Mouse (Mus musculus) hindbrain, embryonic 12.5 days (tissue): ENCODE data around the gene Sept1. TPM values are rescaled to one million over a fixed set of nuclear protein-coding genes. Genes with fewer than 3 reads are reported as not detected.

Source experiments
- ATAC-seq: fragments of 200-750 bp; cut with Nextera tagmentation; 2 replicates; pipeline ENCODE4 v1.8.0; 2017; ENCODE audit warnings: moderate TSS enrichment; ENCODE audit not compliant: low FRiP score
- H3K27ac ChIP-seq: fragments of 300-500 bp; sonication (generic); 2 replicates; pipeline ENCODE4 v1.5.1; 2016; ENCODE audit warnings: mild to moderate bottlenecking
- H3K27me3 ChIP-seq: fragments of 300-500 bp; sonication (generic); 2 replicates; pipeline ENCODE4 v1.6.1; 2016; ENCODE audit warnings: mild to moderate bottlenecking
- H3K36me3 ChIP-seq: fragments of 300-500 bp; sonication (generic); 2 replicates; pipeline ENCODE4 v1.6.1; 2016; ENCODE audit warnings: mild to moderate bottlenecking
- H3K4me1 ChIP-seq: fragments of 300-500 bp; sonication (generic); 2 replicates; pipeline ENCODE4 v1.6.1; 2016
- H3K4me2 ChIP-seq: fragments of 300-500 bp; sonication (generic); replicated peaks from 2 replicates; pipeline ENCODE4 v1.6.1; 2016; ENCODE audit warnings: mild to moderate bottlenecking
- H3K4me3 ChIP-seq: fragments of 300-500 bp; sonication (generic); 2 replicates; pipeline ENCODE4 v1.5.1; 2016; ENCODE audit warnings: mild to moderate bottlenecking
- H3K9ac ChIP-seq: fragments of 300-500 bp; sonication (generic); 2 replicates; pipeline ENCODE4 v1.6.1; 2016; ENCODE audit warnings: mild to moderate bottlenecking, moderate library complexity
- H3K9me3 ChIP-seq: fragments of 300-500 bp; sonication (generic); replicated peaks from 2 replicates; pipeline ENCODE4 v1.6.1; 2016; ENCODE audit warnings: mild to moderate bottlenecking
- WGBS: fragments of 180-500 bp; shearing (Covaris S2); methylation state at CpG from one replicate; pipeline ENCODE4 v1.1.7; 2016; 5-methylcytosine and 5-hydroxymethylcytosine counted together
- polyA plus RNA-seq: library from polyadenylated mRNA; unstranded; fragments of >200 nt; fragmentation: Nextera tagmentation; extraction: Ambion mirVana; gene quantifications from 2 replicates; pipeline ENCODE4 v1.2.1, GENCODE M21; 2016

The Sept1 gene
- polyA plus RNA-seq, 1 experiment from 2014 or later: 33.2 TPM

DNA sequence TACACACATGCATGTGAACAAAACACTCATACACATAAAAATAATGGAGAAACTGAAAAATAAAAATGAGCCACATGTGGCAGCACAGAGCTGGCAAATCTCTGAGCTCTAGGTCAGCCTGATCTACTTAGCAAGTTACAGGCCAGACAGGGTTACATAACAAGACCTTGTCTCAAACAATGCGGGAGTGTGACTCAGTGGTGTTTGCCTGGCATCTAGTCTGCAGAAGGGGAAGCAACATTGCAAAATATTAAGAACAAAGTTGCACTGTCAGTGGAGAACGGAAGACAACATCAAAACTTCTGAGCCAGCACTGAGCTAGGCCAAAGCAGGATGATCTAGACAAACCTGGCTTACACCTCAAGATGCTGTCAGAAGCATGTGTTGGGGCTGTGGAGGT, 37.3 kb upstream of the Sept1 start:
- no peak overlapping the region for H3K4me2 ChIP-seq
- no peak overlapping the region for H3K4me3 ChIP-seq
- H3K4me1 ChIP-seq: peaks cover 18% of the 10 kb centered on the region
- H3K9me3 ChIP-seq: no peaks in the 10 kb centered on the region
- no peak overlapping the region for H3K27ac ChIP-seq
- 91% methylated on average over 2 of the region's 2 CpGs for WGBS
- ATAC-seq: no peak
- H3K9ac ChIP-seq: no peak overlapping the region
- peaks cover 18% of the 10 kb centered on the region for H3K36me3 ChIP-seq
- no peaks in the 10 kb centered on the region for H3K27me3 ChIP-seq

DNA sequence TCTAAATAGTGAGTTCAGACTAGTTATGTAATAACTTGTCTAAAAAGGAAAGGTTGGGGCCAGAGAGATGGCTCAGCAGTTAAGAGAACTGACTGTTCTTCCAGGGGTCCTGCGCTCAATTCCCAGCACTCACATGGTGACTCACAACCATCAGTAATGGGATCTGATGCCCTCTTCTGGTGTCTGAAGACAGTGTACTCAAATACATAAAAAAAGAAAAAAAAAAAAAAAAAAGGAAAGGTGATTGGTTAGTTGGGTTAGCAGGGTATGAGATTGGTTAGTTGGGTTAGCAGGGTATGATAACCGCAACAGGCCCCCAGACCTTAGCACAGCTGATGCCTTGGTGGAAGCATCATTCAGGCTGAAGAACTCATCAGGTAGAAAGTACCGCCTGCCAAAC, 30.6 kb upstream of the Sept1 start:
- Histone ChIP-seq H3K4me1 (peaks cover 17% of the 10 kb centered on the region), H3K4me2 (no peak overlapping the region), H3K36me3 (no peaks in the 10 kb centered on the region), H3K9ac (no peak overlapping the region), H3K9me3 (no peaks in the 10 kb centered on the region), H3K4me3 (no peak overlapping the region), H3K27me3 (no peaks in the 10 kb centered on the region), H3K27ac (no peak overlapping the region)
- no peak for ATAC-seq
- WGBS: 88% methylated on average over 3 of the region's 3 CpGs

DNA sequence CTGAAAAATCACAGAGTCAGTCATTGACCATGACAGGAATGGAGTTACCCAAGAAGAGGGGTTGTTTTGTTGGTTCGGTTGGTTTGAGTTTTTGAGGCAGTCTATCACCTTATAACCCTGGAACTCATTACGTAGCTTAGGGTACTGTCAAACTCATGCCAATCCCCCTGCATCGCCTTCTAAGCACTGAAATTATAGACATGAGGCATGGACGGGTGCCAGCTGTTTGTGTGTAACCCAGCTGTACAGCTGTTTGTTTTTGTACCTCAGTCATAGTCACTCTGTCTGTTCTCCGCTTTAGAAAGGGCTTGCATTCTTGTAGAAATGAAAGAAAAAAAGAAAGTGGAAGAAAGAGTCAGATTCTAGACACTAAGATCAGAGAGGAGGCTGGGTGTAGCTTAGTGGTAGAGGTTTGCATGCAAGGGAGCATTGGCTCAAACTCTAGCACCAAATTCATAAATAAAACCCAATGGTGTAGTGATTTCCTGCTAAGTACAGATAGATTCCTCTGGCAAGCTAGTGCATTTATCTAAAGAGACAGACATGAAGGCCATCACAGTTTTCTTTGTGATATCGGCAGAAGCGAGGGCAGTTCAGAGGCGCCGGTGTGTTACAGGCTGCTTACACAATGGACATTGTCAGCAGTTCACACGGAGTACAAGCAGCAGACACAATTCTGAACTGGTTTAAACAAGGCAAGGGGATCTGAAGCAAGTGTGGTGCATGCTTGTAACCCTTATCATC, 29.5 kb upstream of the Sept1 start:
- H3K9me3 ChIP-seq: no peaks in the 10 kb centered on the region

DNA sequence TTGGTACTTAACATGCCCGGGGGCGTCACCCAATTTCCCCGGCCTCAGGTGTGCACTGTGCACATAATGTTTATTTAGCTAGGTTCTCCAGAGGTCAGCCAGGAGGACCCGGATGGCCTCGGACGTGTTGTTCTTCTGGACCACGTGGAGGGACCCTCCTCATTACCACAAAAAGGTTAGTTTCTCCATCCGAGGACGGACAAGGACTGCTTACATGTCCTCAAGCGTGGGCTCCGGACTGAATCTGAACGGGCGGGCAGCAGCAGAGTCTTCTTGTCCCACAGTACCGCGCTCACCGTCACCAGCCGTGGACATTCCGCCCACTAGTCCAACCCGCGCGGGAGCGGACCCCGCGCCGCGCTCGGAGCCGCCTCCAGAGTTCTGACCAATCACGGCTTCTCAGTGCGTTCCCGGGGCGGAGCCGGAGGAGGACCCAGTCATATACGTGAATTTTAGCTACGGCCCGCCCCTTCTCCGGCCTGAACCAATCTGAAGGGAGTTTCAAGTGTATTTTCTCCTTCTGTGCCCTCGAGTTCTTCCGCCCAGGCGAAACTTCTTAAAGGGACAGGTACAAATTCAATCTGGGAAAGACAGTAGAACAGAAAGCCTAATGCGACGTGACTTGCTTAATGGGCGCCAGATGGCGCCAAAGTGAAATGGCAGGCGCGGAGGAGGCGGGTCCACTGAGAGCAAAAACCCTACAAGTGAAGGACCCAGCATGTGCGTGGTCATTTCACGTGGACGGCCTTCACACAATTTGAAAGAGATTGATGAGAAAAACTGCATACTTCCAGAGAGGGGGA, 27.6 kb upstream of the Sept1 start, which contains the start of gene Dctpp1:
TSS of gene Dctpp1 (minus strand) at position 401 of the 803 bp plus-strand sequence.
- H3K4me2 ChIP-seq: peak within 1 kb of the TSS; percentile 81
- 0 out of 2 replicates have a peak within 1 kb of the TSS, but pooled peaks have one; percentile 40 for H3K27ac ChIP-seq
- H3K9me3 ChIP-seq: no peaks in the 10 kb centered on the region
- peak within 1 kb of the TSS; percentile 68 for H3K4me3 ChIP-seq
- WGBS: under 1% methylated on average over 50 of the region's 50 CpGs
- H3K4me1 ChIP-seq: peaks cover 17% of the 10 kb centered on the region
- no peaks in the 10 kb centered on the region for H3K27me3 ChIP-seq
- ATAC-seq: peak; percentile 99
- H3K36me3 ChIP-seq: peaks cover 13% of the 10 kb centered on the region
- H3K9ac ChIP-seq: peak within 1 kb of the TSS; percentile 66

More for the DNA sequence above, 29.5 kb upstream of the Sept1 start:
- no peak overlapping the region for H3K9ac ChIP-seq
- H3K4me2 ChIP-seq: no peak overlapping the region
- peaks cover 17% of the 10 kb centered on the region for H3K4me1 ChIP-seq
- no peak overlapping the region for H3K27ac ChIP-seq
- ATAC-seq: no peak
- no peak overlapping the region for H3K4me3 ChIP-seq
- H3K36me3 ChIP-seq: no peaks in the 10 kb centered on the region; the same call in 1 of the 2 replicates
- H3K27me3 ChIP-seq: no peaks in the 10 kb centered on the region
- WGBS: 82% methylated on average over 10 of the region's 10 CpGs

DNA sequence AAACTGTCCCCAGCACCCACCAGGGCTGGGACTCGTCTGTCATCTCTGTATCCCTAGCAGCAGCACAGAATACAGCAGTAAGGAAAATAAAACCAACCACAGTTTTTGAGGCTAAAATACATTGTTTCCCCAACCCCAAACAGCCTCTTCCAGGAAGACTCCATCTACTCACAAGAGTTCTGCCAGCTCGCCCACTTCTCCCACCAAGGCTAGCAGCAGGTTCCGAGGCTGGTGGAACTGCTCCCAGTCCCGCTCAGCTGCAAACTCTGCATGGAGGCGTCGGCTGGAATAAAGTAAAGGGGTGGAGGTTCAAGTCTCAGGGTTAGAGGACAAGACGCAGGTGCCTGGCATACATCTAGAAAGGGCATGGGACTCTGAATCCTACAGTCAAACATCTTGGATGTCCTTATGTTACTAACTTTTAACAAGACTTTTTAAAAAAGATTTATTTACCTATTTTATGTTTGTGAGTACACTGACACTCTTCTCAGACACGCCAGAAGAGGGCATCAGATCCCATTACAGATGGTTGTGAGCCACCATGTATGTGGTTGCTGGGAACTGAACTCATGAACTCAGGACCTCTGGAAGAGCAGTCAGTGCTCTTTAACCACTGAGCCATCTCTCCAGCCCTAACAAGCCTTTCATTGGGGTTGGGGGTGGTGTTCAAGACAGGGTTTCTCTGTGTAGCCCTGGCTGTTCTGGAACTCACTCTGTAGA, 26.4 kb upstream of the Sept1 start:
- Histone ChIP-seq H3K9ac (peak overlapping the region; percentile 66), H3K27ac (no peak overlapping the region), H3K27me3 (no peaks in the 10 kb centered on the region), H3K36me3 (peaks cover 13% of the 10 kb centered on the region), H3K9me3 (no peaks in the 10 kb centered on the region), H3K4me1 (peaks cover 26% of the 10 kb centered on the region), H3K4me2 (peak overlapping the region; percentile 81), H3K4me3 (peak overlapping the region; percentile 68)
- WGBS: 78% methylated on average over 8 of the region's 8 CpGs
- no peak for ATAC-seq

DNA sequence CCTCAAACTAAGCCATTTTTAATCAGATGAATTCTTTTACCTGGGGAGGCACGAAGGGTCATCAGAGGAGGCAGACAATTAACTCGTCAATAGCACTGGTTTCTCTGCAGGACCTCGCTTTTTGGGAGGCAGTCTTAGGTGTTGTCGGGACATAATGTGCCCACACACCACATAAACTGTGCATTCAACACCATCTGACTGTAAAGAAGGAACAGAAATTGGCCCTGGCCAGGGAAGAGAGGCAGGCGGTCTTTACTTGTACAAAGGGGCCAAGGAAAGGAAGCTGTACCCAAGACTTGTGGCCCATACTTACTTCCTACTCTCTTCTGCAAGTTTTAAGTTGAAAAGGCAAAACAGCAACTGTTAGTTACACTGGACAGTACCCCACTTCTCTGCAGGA, 23.6 kb upstream of the Sept1 start:
- WGBS: 91% methylated on average over 5 of the region's 5 CpGs
- H3K4me1 ChIP-seq: peaks cover 29% of the 10 kb centered on the region
- no peak overlapping the region for H3K27ac ChIP-seq
- H3K9ac ChIP-seq: no peak overlapping the region
- no peak overlapping the region for H3K4me2 ChIP-seq
- H3K4me3 ChIP-seq: no peak overlapping the region
- no peak for ATAC-seq
- no peaks in the 10 kb centered on the region for H3K9me3 ChIP-seq
- H3K27me3 ChIP-seq: no peaks in the 10 kb centered on the region
- H3K36me3 ChIP-seq: peaks cover 13% of the 10 kb centered on the region

DNA sequence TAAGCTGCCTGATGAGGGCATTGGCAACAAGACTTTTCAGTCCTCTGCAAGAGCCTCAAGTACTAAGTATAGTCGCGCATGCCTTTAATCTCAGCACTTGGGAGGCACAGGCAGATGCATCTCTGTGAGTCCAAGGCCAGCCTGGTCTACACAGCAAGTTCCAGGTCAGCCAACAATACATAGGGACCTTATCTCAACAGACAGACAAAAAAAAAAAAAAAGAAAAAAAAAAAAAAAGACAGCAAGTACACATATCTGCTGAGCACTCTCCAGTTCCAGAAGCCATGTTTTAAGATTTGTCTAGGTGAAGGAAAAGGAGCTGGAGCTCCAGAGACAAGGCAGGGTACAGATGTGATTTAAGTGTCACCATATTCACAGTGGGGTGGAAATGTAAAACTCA, 23.0 kb upstream of the Sept1 start:
- 95% methylated on average over 2 of the region's 2 CpGs for WGBS
- H3K27me3 ChIP-seq: no peaks in the 10 kb centered on the region
- ATAC-seq: no peak
- H3K9me3 ChIP-seq: no peaks in the 10 kb centered on the region
- H3K4me2 ChIP-seq: no peak overlapping the region
- H3K27ac ChIP-seq: no peak overlapping the region
- no peak overlapping the region for H3K9ac ChIP-seq
- peaks cover 25% of the 10 kb centered on the region for H3K4me1 ChIP-seq
- H3K36me3 ChIP-seq: peaks cover 13% of the 10 kb centered on the region
- no peak overlapping the region for H3K4me3 ChIP-seq

DNA sequence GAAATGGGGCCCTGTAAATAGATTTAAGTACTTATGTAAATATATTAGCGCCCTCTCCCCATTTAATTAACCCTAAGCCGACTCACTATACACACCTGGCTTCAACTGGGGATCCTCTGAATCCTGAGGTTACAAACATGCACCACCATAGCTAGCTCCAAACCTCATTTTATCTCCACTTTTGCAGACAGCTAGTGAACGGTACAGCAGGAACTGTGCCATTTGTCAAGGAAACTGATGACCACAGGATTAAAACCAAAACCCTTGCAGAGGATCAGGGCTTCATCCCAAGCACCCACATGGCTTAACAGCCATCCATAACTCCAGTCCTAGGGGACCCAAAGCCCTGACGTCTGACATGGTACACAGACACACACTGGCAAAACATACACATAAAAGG, 22.1 kb upstream of the Sept1 start:
- 39% methylated on average over 4 of the region's 4 CpGs for WGBS
- H3K27me3 ChIP-seq: no peaks in the 10 kb centered on the region
- no peak for ATAC-seq
- H3K9me3 ChIP-seq: no peaks in the 10 kb centered on the region
- peak overlapping the region; percentile 78 for H3K9ac ChIP-seq
- H3K4me2 ChIP-seq: peak overlapping the region; percentile 88
- peak overlapping the region; percentile 87; the same call in 1 of the 2 replicates for H3K27ac ChIP-seq
- H3K4me3 ChIP-seq: peak overlapping the region; percentile 60
- H3K36me3 ChIP-seq: peaks cover 13% of the 10 kb centered on the region
- H3K4me1 ChIP-seq: peaks cover 23% of the 10 kb centered on the region

DNA sequence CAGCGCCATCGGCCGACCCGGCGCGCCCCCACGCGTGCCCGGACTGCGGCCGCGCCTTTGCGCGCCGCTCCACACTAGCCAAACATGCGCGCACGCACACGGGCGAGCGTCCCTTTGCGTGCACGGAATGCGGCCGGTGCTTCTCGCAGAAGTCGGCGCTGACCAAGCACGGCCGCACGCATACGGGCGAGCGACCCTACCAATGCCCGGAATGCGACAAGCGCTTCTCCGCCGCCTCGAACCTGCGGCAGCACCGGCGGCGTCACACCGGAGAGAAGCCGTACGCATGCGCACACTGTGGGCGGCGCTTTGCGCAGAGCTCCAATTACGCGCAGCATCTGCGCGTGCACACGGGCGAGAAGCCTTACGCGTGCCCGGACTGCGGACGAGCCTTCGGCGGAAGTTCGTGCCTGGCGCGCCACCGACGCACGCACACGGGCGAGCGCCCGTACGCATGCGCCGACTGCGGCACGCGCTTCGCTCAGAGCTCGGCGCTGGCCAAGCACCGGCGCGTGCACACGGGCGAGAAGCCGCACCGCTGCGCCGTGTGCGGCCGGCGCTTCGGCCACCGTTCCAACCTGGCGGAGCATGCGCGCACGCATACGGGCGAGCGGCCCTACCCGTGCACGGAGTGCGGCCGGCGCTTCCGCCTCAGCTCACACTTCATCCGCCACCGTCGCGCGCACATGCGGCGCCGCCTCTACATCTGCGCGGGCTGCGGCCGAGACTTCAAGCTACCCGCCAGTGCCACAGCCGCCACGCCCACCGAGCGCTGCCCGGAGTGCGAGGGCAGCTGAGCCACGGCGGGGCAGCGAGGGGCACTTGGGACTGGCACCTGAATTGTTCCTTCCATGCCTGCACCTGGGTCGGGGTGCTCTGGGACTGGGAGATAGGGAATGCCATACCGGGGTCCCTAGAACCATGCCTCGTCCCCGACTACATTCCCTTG, 21.2 kb upstream of the Sept1 start:
- peak; percentile 95 for ATAC-seq
- Histone ChIP-seq H3K4me2 (peak overlapping the region; percentile 88), H3K9me3 (no peaks in the 10 kb centered on the region), H3K36me3 (peaks cover 22% of the 10 kb centered on the region), H3K27me3 (no peaks in the 10 kb centered on the region), H3K27ac (peak overlapping the region; percentile 87), H3K9ac (peak overlapping the region; percentile 78), H3K4me1 (peaks cover 14% of the 10 kb centered on the region), H3K4me3 (peak overlapping the region; percentile 60)
- 1% methylated on average over 135 of the region's 136 CpGs for WGBS

DNA sequence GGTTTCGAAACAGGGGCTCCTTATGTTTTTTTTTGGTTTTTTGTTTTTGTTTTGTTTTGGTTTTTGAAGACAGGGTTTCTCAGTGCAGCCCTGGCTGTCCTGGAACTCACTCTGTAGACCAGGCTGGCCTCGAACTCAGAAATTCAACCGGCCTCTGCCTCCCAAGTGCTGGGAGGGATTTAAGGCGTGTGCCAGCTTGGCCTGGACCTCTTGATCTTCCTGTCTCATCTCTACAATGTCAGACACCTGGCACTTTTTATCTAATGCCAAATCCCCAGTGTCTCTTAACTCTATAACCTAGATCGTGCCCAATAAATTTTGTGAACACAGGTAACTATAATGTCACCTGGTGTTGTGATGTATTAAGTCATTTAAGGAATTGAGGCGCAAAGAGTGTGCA, 20.4 kb upstream of the Sept1 start:
- no peaks in the 10 kb centered on the region for H3K9me3 ChIP-seq
- peak overlapping the region; percentile 78 for H3K9ac ChIP-seq
- no peak; the same call in 1 of the 2 replicates for ATAC-seq
- H3K4me3 ChIP-seq: peak overlapping the region; percentile 60
- H3K4me1 ChIP-seq: peaks cover 12% of the 10 kb centered on the region
- H3K36me3 ChIP-seq: peaks cover 22% of the 10 kb centered on the region
- H3K27me3 ChIP-seq: no peaks in the 10 kb centered on the region
- H3K27ac ChIP-seq: peak overlapping the region; percentile 87
- H3K4me2 ChIP-seq: peak overlapping the region; percentile 88
- WGBS: 86% methylated on average over 6 of the region's 6 CpGs

DNA sequence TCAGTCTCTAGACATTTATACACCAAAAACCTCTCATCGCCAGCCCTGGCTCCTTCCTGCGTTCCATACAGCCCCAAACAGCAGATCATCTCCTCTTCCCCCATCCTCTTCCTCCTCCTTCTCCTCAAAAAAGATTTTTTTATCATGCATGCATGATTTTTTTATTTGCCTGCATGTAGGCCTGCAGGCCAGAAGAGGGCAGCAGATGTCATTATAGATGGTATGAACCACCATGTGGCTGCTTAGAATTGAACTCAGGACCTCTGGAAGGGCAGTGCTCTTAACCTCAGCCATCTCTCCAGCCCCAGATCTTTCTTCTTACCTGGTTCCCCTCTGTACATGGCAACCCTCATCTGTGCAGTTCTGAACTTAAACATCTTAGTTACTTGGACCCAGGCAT, 19.5 kb upstream of the Sept1 start:
- no peak overlapping the region for H3K4me3 ChIP-seq
- H3K36me3 ChIP-seq: peaks cover 22% of the 10 kb centered on the region
- H3K4me2 ChIP-seq: no peak overlapping the region
- no peak overlapping the region for H3K27ac ChIP-seq
- peaks cover 12% of the 10 kb centered on the region for H3K4me1 ChIP-seq
- H3K9me3 ChIP-seq: no peaks in the 10 kb centered on the region
- H3K9ac ChIP-seq: no peak overlapping the region
- H3K27me3 ChIP-seq: no peaks in the 10 kb centered on the region
- ATAC-seq: no peak
- WGBS: 83% methylated on average over 2 of the region's 2 CpGs
